Mouse (Mus musculus) liver, embryonic 11.5 days (tissue): ENCODE measurements around the gene Fam124a. TPM values are rescaled to one million over a fixed set of nuclear protein-coding genes. Genes with fewer than 3 reads are reported as not detected.

ENCODE experiments used
- ATAC-seq: fragments of 200-750 bp; cut with Nextera tagmentation; replicated peaks from 2 replicates; pipeline ENCODE4 v1.8.0; 2017; ENCODE audit warnings: moderate number of reproducible peaks, mild to moderate bottlenecking, moderate TSS enrichment, moderate library complexity; ENCODE audit not compliant: low FRiP score
- DNase-seq: peaks from one replicate; pipeline ENCODE4 v3.0.0-alpha.2; 2017; ENCODE audit warnings: low spot score
- H3K27ac ChIP-seq: fragments of 300-500 bp; sonication (generic); 2 replicates; pipeline ENCODE4 v1.5.1; 2014; ENCODE audit warnings: mild to moderate bottlenecking, low read depth, low read length, control low read depth
- H3K27me3 ChIP-seq: fragments of 300-500 bp; sonication (generic); replicated peaks from 2 replicates; pipeline ENCODE4 v1.6.1; 2014; ENCODE audit warnings: low read length, mixed read lengths; ENCODE audit not compliant: control insufficient read depth, insufficient read depth
- H3K36me3 ChIP-seq: fragments of 300-500 bp; sonication (generic); 2 replicates; pipeline ENCODE4 v1.6.1; 2014; ENCODE audit warnings: mild to moderate bottlenecking, low read length, moderate library complexity, mixed read lengths; ENCODE audit not compliant: control insufficient read depth, insufficient read depth
- H3K4me1 ChIP-seq: fragments of 300-500 bp; sonication (generic); replicated peaks from 2 replicates; pipeline ENCODE4 v1.6.1; 2014; ENCODE audit warnings: low read length, mixed read lengths; ENCODE audit not compliant: control insufficient read depth, insufficient read depth
- H3K4me2 ChIP-seq: fragments of 300-500 bp; sonication (generic); 2 replicates; pipeline ENCODE4 v1.6.1; 2014; ENCODE audit warnings: mild to moderate bottlenecking, control low read depth, moderate library complexity
- H3K4me3 ChIP-seq: fragments of 300-500 bp; sonication (generic); 2 replicates; pipeline ENCODE4 v1.5.1; 2014; ENCODE audit warnings: low read depth, low read length, control low read depth
- H3K9ac ChIP-seq: fragments of 300-500 bp; sonication (generic); 2 replicates; pipeline ENCODE4 v1.6.1; 2014; ENCODE audit warnings: low read depth, low read length, control low read depth
- H3K9me3 ChIP-seq: fragments of 300-500 bp; sonication (generic); 2 replicates; pipeline ENCODE4 v1.6.1; 2016; ENCODE audit warnings: low read length, inconsistent platforms, mixed read lengths; ENCODE audit not compliant: control insufficient read depth
- WGBS: fragments of 180-500 bp; shearing (Covaris S2); extraction: QIAGEN DNeasy Blood & Tissue Kit; methylation state at CpG from one replicate; pipeline ENCODE4 v1.1.7; 2014; 5-methylcytosine and 5-hydroxymethylcytosine counted together
- polyA plus RNA-seq: library from polyadenylated mRNA; unstranded; fragments of >200 nt; fragmentation: Nextera tagmentation; extraction: Ambion mirVana; gene quantifications from 2 replicates; pipeline ENCODE4 v1.2.1, GENCODE M21; 2014

Gene Fam124a
- 2.6 and 2.9 TPM in 2 replicates for polyA plus RNA-seq

GRCm38 (mm10) chr14:62555309-62555829 lies at the start of gene Fam124a:
Fam124a (plus strand) TSS chr14:62555737.
- Histone ChIP-seq H3K36me3 (no peaks in the 10 kb centered on the region), H3K4me2 (peak within 1 kb of the TSS; percentile 93), H3K27ac (peak within 1 kb of the TSS; percentile 64; the same call in 1 of the 2 replicates), H3K9ac (peak within 1 kb of the TSS; percentile 70), H3K27me3 (peaks cover 33% of the 10 kb centered on the region), H3K4me3 (peak within 1 kb of the TSS; percentile 62), H3K4me1 (0 out of 2 replicates have a peak, but pooled peaks cover 6% of the 10 kb centered on the region), H3K9me3 (no peaks in the 10 kb centered on the region)
- peak; percentile 77 for DNase-seq
- WGBS, result 1% methylated on average over 51 of the region's 51 CpGs
- peak; percentile 91 for ATAC-seq

GRCm38 (mm10) chr14:62506261-62506660 lies 49.3 kb upstream of the Fam124a start:
- ATAC-seq (no peak), DNase-seq (no peak)
- Histone ChIP-seq H3K36me3 (no peaks in the 10 kb centered on the region), H3K4me3 (no peak overlapping the region), H3K9me3 (no peaks in the 10 kb centered on the region), H3K27ac (no peak overlapping the region), H3K9ac (no peak overlapping the region), H3K4me2 (no peak overlapping the region), H3K4me1 (no peaks in the 10 kb centered on the region), H3K27me3 (no peaks in the 10 kb centered on the region)
- 86% methylated on average over 3 of the region's 3 CpGs for WGBS

- no peak for ATAC-seq
- DNase-seq, result no peak
Measured at GRCm38 (mm10) chr14:62509350-62509749, 46.2 kb upstream of the Fam124a start.

GRCm38 (mm10) chr14:62512845-62513244 lies 42.7 kb upstream of the Fam124a start:
- Histone ChIP-seq H3K9ac (no peak overlapping the region), H3K36me3 (no peaks in the 10 kb centered on the region), H3K4me3 (no peak overlapping the region), H3K9me3 (no peaks in the 10 kb centered on the region), H3K27ac (no peak overlapping the region), H3K4me2 (no peak overlapping the region), H3K27me3 (no peaks in the 10 kb centered on the region), H3K4me1 (no peaks in the 10 kb centered on the region)
- 70% methylated on average over 1 of the region's 1 CpGs for WGBS
- DNase-seq (no peak), ATAC-seq (no peak)

More at GRCm38 (mm10) chr14:62509350-62509749, 46.2 kb upstream of the Fam124a start:
- no peaks in the 10 kb centered on the region for H3K27me3 ChIP-seq
- no peaks in the 10 kb centered on the region for H3K4me1 ChIP-seq
- H3K4me3 ChIP-seq, result no peak overlapping the region
- H3K9ac ChIP-seq, result no peak overlapping the region
- H3K27ac ChIP-seq, result no peak overlapping the region
- no peaks in the 10 kb centered on the region for H3K9me3 ChIP-seq
- 71% methylated on average over 3 of the region's 3 CpGs for WGBS
- H3K4me2 ChIP-seq, result no peak overlapping the region
- H3K36me3 ChIP-seq, result no peaks in the 10 kb centered on the region

GRCm38 (mm10) chr14:62530951-62531350 lies 24.6 kb upstream of the Fam124a start:
- Histone ChIP-seq H3K9me3 (no peaks in the 10 kb centered on the region), H3K27ac (no peak overlapping the region), H3K4me2 (no peak overlapping the region), H3K4me1 (no peaks in the 10 kb centered on the region), H3K27me3 (no peaks in the 10 kb centered on the region), H3K9ac (no peak overlapping the region), H3K36me3 (no peaks in the 10 kb centered on the region), H3K4me3 (no peak overlapping the region)
- DNase-seq (no peak), ATAC-seq (no peak)
- 65% methylated on average over 2 of the region's 2 CpGs for WGBS

- H3K9me3 ChIP-seq, result no peaks in the 10 kb centered on the region
- WGBS, result 67% methylated on average over 5 of the region's 5 CpGs
- no peaks in the 10 kb centered on the region for H3K27me3 ChIP-seq
- H3K4me3 ChIP-seq, result no peak overlapping the region
- H3K4me1 ChIP-seq, result no peaks in the 10 kb centered on the region
- no peak for ATAC-seq
- H3K27ac ChIP-seq, result no peak overlapping the region
- no peak for DNase-seq
- no peak overlapping the region for H3K4me2 ChIP-seq
- H3K36me3 ChIP-seq, result no peaks in the 10 kb centered on the region
- H3K9ac ChIP-seq, result no peak overlapping the region
Measured at GRCm38 (mm10) chr14:62536127-62536526, 19.4 kb upstream of the Fam124a start.

GRCm38 (mm10) chr14:62536988-62537387 lies 18.5 kb upstream of the Fam124a start:
- Histone ChIP-seq H3K4me1 (no peaks in the 10 kb centered on the region), H3K27me3 (no peaks in the 10 kb centered on the region), H3K4me2 (no peak overlapping the region), H3K9ac (no peak overlapping the region), H3K4me3 (no peak overlapping the region), H3K27ac (no peak overlapping the region), H3K36me3 (no peaks in the 10 kb centered on the region), H3K9me3 (no peaks in the 10 kb centered on the region)
- no peak for ATAC-seq
- WGBS, result 75% methylated on average over 5 of the region's 5 CpGs
- no peak for DNase-seq

GRCm38 (mm10) chr14:62539834-62540233 lies 15.7 kb upstream of the Fam124a start:
- no peak overlapping the region for H3K4me2 ChIP-seq
- no peaks in the 10 kb centered on the region for H3K4me1 ChIP-seq
- ATAC-seq, result no peak
- no peaks in the 10 kb centered on the region for H3K36me3 ChIP-seq
- DNase-seq, result no peak
- no peak overlapping the region for H3K4me3 ChIP-seq
- H3K27me3 ChIP-seq, result no peaks in the 10 kb centered on the region
- 76% methylated on average over 3 of the region's 3 CpGs for WGBS
- H3K9me3 ChIP-seq, result no peaks in the 10 kb centered on the region
- no peak overlapping the region for H3K9ac ChIP-seq
- H3K27ac ChIP-seq, result no peak overlapping the region

GRCm38 (mm10) chr14:62541751-62542150 lies 13.8 kb upstream of the Fam124a start:
- 69% methylated on average over 1 of the region's 1 CpGs for WGBS
- Histone ChIP-seq H3K4me2 (no peak overlapping the region), H3K36me3 (no peaks in the 10 kb centered on the region), H3K9me3 (no peaks in the 10 kb centered on the region), H3K4me3 (no peak overlapping the region), H3K27ac (no peak overlapping the region), H3K9ac (no peak overlapping the region), H3K27me3 (no peaks in the 10 kb centered on the region), H3K4me1 (no peaks in the 10 kb centered on the region)
- DNase-seq (no peak), ATAC-seq (no peak)
